Comparison of ENCODE assay signal across 15 mouse cellular contexts in genomic region chr7:126628111-126628510, GRCm38 (mm10). TPM values are rescaled to one million over a fixed set of nuclear protein-coding genes. Genes with fewer than 3 reads are reported as not detected.
DNase-seq lines count a peak whose midpoint lies in the region; ATAC-seq lines count a peak whose summit lies in the region.
"Had no signal": no experiment of that assay in that cellular context is flagged by ENCODE, and none has a peak within 500 bp of the region (broad histone marks: within the 10 kb centered on the region; RNA-seq: fewer than 3 reads in every experiment).

No protein-coding gene starts in this region.

- peaks cover 5% of the 10 kb centered on the region; the same call in 1 of the 2 replicates for H3K4me1 ChIP-seq in hindbrain, embryonic 13.5 days (replicated peaks)
- H3K4me1 ChIP-seq in hindbrain, embryonic 11.5 days (replicated peaks; ENCODE audit: control insufficient read depth, insufficient read depth, low read length): no peaks in the 10 kb centered on the region

- H3K27ac ChIP-seq in hindbrain, embryonic 13.5 days: no peak overlapping the region
- no peak overlapping the region for H3K27ac ChIP-seq in hindbrain, embryonic 11.5 days (ENCODE audit: low read depth, low read length)
- H3K27ac ChIP-seq: neural tube, embryonic 12.5 days had no signal

- no peak overlapping the region for H3K4me3 ChIP-seq in hindbrain, embryonic 13.5 days
- no peak overlapping the region for H3K4me3 ChIP-seq in hindbrain, embryonic 11.5 days (ENCODE audit: low read depth, low read length)
- H3K4me3 ChIP-seq: erythroblast, embryonic 14.5 days; neural tube, embryonic 12.5 days had no signal

- DNase-seq in hindbrain, embryonic 11.5 days (ENCODE audit: low spot score): no peak
- DNase-seq in urinary bladder, postnatal 14 days (ENCODE audit: low spot score): peak; percentile 9
- no peak for DNase-seq in urinary bladder, postnatal 25 days (ENCODE audit: low spot score)
- peak; percentile 34 to 57 for DNase-seq in kidney, postnatal 4 days
- DNase-seq in left cerebral cortex, adult 8-10 months (ENCODE audit: low spot score in 2 of 2): no peak
- no peak for DNase-seq in thymus, postnatal 14 days
- no peak for DNase-seq in retina, embryonic 14.5 days (ENCODE audit: low spot score)
- DNase-seq: cerebellum, adult 11 months; thymus, postnatal 25 days had no signal

- no peak overlapping the region for H3K4me2 ChIP-seq in hindbrain, embryonic 13.5 days
- no peak overlapping the region for H3K4me2 ChIP-seq in hindbrain, embryonic 11.5 days (replicated peaks; ENCODE audit: low read depth, low read length)
- H3K4me2 ChIP-seq: neural tube, embryonic 12.5 days had no signal

- H3K27me3 ChIP-seq in hindbrain, embryonic 13.5 days: peaks cover 6% of the 10 kb centered on the region; the same call in 1 of the 2 replicates
- H3K27me3 ChIP-seq in hindbrain, embryonic 11.5 days (ENCODE audit: control insufficient read depth, insufficient read depth, low read length): no peaks in the 10 kb centered on the region
- H3K27me3 ChIP-seq: neural tube, embryonic 12.5 days had no signal

- WGBS in hindbrain, embryonic 13.5 days: 81% methylated on average over 6 of the region's 6 CpGs
- WGBS in hindbrain, embryonic 11.5 days: 76% methylated on average over 6 of the region's 6 CpGs

- no peaks in the 10 kb centered on the region for H3K9me3 ChIP-seq in hindbrain, embryonic 13.5 days
- no peaks in the 10 kb centered on the region for H3K9me3 ChIP-seq in hindbrain, embryonic 11.5 days (ENCODE audit: control insufficient read depth, low read length)
- H3K9me3 ChIP-seq: neural tube, embryonic 12.5 days had no signal

- no peak for ATAC-seq in hindbrain, embryonic 13.5 days (ENCODE audit: low FRiP score)
- ATAC-seq in hindbrain, embryonic 11.5 days (ENCODE audit: low FRiP score): no peak

- no peaks in the 10 kb centered on the region for H3K36me3 ChIP-seq in hindbrain, embryonic 13.5 days
- no peaks in the 10 kb centered on the region for H3K36me3 ChIP-seq in hindbrain, embryonic 11.5 days (ENCODE audit: control insufficient read depth, insufficient read depth, low read length)
- H3K36me3 ChIP-seq: neural tube, embryonic 12.5 days had no signal

- H3K9ac ChIP-seq in hindbrain, embryonic 13.5 days: peak overlapping the region; percentile 40; the same call in 1 of the 2 replicates
- H3K9ac ChIP-seq in hindbrain, embryonic 11.5 days (ENCODE audit: low read depth, low read length): no peak overlapping the region
- H3K9ac ChIP-seq: neural tube, embryonic 12.5 days had no signal

RNA-seq across cellular contexts. Expression of gene Nupr1, which starts 2.5 kb away (rescaled TPM):
- 8.8 and 9.8 TPM in 2 replicates for polyA plus RNA-seq in hindbrain, embryonic 13.5 days (2015; fragmentation: Nextera tagmentation; extraction: Ambion mirVana)
- polyA plus RNA-seq in hindbrain, embryonic 11.5 days (2014; fragmentation: Nextera tagmentation; extraction: Ambion mirVana): 1.3 and 2.4 TPM in 2 replicates
- 10 to 100 TPM; 15.3 to 22.6 (median 17.7) TPM for total RNA-seq in left cerebral cortex, adult 8-10 months (2022)

RNA-seq across cellular contexts. Expression of gene Sgf29, which starts 21.0 kb away (rescaled TPM):
- polyA plus RNA-seq in hindbrain, embryonic 13.5 days (2015; fragmentation: Nextera tagmentation; extraction: Ambion mirVana): 53.4 and 56.5 TPM in 2 replicates
- polyA plus RNA-seq in hindbrain, embryonic 11.5 days (2014; fragmentation: Nextera tagmentation; extraction: Ambion mirVana): 44.8 and 49.3 TPM in 2 replicates
- 10 to 100 TPM; 28.4 to 39.0 (median 33.6) TPM for total RNA-seq in left cerebral cortex, adult 8-10 months (2022)

RNA-seq across cellular contexts. Expression of gene Il27, which starts 33.4 kb away (rescaled TPM):
- polyA plus RNA-seq in hindbrain, embryonic 13.5 days (2015; fragmentation: Nextera tagmentation; extraction: Ambion mirVana): not detected in 2 replicates
- polyA plus RNA-seq in hindbrain, embryonic 11.5 days (2014; fragmentation: Nextera tagmentation; extraction: Ambion mirVana): not detected in 2 replicates
- not detected for total RNA-seq in left cerebral cortex, adult 8-10 months (2022)
- total RNA-seq: left cerebral cortex, postnatal 36 days; megakaryocyte-erythroid progenitor cell, adult 5-6 weeks had no signal
- polyA plus RNA-seq: erythroblast, embryonic 14.5 days; intestine, embryonic 14.5 days; neural tube, embryonic 12.5 days had no signal

RNA-seq across cellular contexts. Expression of gene Cln3, which starts 42.5 kb away (rescaled TPM):
- polyA plus RNA-seq in hindbrain, embryonic 13.5 days (2015; fragmentation: Nextera tagmentation; extraction: Ambion mirVana): 31.1 and 35.2 TPM in 2 replicates
- polyA plus RNA-seq in hindbrain, embryonic 11.5 days (2014; fragmentation: Nextera tagmentation; extraction: Ambion mirVana): 25.5 and 26.7 TPM in 2 replicates
- 10 to 100 TPM; 28.5 to 49.0 (median 38.7) TPM for total RNA-seq in left cerebral cortex, adult 8-10 months (2022)

RNA-seq across cellular contexts. Expression of gene Apobr, which starts 43.4 kb away (rescaled TPM):
- polyA plus RNA-seq in hindbrain, embryonic 13.5 days (2015; fragmentation: Nextera tagmentation; extraction: Ambion mirVana): 0.66 and 0.68 TPM in 2 replicates
- 0.35 and 0.71 TPM in 2 replicates for polyA plus RNA-seq in hindbrain, embryonic 11.5 days (2014; fragmentation: Nextera tagmentation; extraction: Ambion mirVana)
- 1 to 10 TPM in 2 of 4 experiments, under 1 TPM in 2; 0.63 to 1.4 (median 1.0) TPM for total RNA-seq in left cerebral cortex, adult 8-10 months (2022)

Comparison
In these comparisons a context has a peak if more than half of its experiments do, and no peak if none do; other contexts are left out.
1. DNase-seq: peak in urinary bladder, postnatal 14 days (single experiment) and kidney, postnatal 4 days (2 of 2); none in hindbrain, embryonic 11.5 days (single experiment), urinary bladder, postnatal 25 days (single experiment), left cerebral cortex, adult 8-10 months (0 of 2), thymus, postnatal 14 days (single experiment) and retina, embryonic 14.5 days (single experiment).